Mouse (Mus musculus) central nervous system, embryonic 18 days (tissue): ENCODE measurements around the gene Scp2d1. TPM values are rescaled to one million over a fixed set of nuclear protein-coding genes. Genes with fewer than 3 reads are reported as not detected.

Experiments
- polyA plus RNA-seq: library from polyadenylated mRNA; depleted of rRNA; stranded (reverse); fragments of >200 nt; gene quantifications from 2 replicates; pipeline ENCODE4 v1.2.3, GENCODE M21; 2012; rRNA removed

Gene Scp2d1
- polyA plus RNA-seq: not detected in 2 replicates

DNA sequence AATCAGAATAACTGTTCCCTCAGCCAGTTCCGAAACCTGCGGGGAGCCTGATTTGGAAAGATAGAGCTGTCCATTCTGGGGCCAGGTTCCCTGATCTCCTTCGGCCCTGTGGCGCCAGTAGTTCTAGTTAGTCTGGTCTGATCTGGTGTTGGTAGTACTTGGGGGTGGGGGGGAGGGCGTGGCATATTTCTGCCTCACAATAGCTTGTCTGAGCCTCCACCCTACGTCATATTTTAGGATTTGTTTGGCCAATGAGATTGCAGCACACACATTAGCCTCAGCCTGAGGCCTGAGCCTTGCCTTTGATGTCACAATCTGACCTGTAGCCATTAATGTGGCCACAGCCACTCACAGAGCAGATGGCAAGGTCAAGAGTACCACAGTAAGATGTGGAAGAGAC is at the start of gene Scp2d1:
Scp2d1 (plus strand) TSS at position 301 of the 400 bp plus-strand sequence.

Other genes with a start within 250 kb of the Scp2d1 start
- gene Smim26, start 229.6 kb upstream of the Scp2d1 start, polyA plus RNA-seq: 58.8 and 65.7 TPM in 2 replicates
- 62.1 and 67.6 TPM in 2 replicates for gene Dtd1, start 223.8 kb upstream of the Scp2d1 start, polyA plus RNA-seq